Mouse (Mus musculus): ENCODE measurements around the gene Mchr1. TPM values are rescaled to one million over a fixed set of nuclear protein-coding genes. Genes with fewer than 3 reads are reported as not detected.
A peak's percentile ranks its signal among the peaks of the same experiment; 100 is the strongest.

The Mchr1 gene
- polyA plus RNA-seq, 1 experiment from 2014 or later = 0.09 TPM

DNA sequence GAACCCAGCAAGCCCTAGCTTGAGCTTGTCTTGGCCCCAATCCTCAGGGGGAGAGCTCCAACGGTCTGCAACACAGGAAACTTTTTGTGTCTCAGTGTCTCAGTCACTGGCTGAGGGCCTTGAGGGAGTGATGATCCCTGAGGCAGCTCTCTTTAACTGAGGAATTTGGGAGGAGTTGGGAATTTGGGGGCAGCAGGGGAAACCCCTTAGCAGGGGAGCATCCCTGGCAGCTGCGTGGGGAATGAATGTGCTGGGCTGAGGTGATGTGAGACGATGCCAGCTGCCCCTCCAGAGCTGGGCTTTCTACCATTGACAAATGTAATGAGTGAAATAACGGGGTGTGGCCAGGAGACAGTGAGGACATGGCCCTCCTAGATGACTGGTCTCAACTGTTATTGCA, 39.9 kb upstream of the Mchr1 start:
- no peak overlapping the region for H3K4me2 ChIP-seq (replicated peaks; ENCODE audit: low read depth, low read length)
- H3K36me3 ChIP-seq (ENCODE audit: control insufficient read depth, insufficient read depth, low read length) = no peaks in the 10 kb centered on the region
- H3K27ac ChIP-seq (ENCODE audit: low read depth, low read length) = no peak overlapping the region
- DNase-seq (ENCODE audit: low spot score) = no peak
- ATAC-seq (ENCODE audit: low FRiP score) = no peak
- peaks cover 4% of the 10 kb centered on the region; the same call in 1 of the 2 replicates for H3K4me1 ChIP-seq (replicated peaks; ENCODE audit: control insufficient read depth, insufficient read depth, low read length)
- 52% methylated on average over 4 of the region's 4 CpGs for WGBS
- no peaks in the 10 kb centered on the region for H3K27me3 ChIP-seq (ENCODE audit: control insufficient read depth, insufficient read depth, low read length)
- H3K9me3 ChIP-seq (ENCODE audit: control insufficient read depth, low read length) = no peaks in the 10 kb centered on the region
- H3K4me3 ChIP-seq (ENCODE audit: low read depth, low read length) = no peak overlapping the region
- no peak overlapping the region for H3K9ac ChIP-seq (ENCODE audit: low read depth, low read length)

DNA sequence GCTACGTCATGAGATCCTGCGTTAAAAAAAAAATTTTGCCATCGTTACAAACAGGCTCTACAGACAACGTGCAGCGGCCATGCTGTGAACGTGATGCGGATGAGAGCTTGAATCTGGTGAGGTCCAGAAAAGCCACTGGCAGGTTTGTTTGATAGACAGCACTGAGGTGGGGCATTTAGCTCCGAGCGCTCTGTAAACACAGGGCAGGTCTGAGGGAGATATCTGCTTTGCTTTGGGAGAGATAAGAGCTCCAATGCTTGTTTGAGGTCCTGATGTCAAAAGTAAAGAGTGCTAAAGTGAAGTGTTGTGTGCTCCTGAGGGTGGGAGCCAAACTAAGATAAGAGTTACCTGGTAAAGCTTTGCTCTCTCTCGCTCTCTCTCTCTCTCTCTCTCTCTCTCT, 38.1 kb upstream of the Mchr1 start:
- H3K36me3 ChIP-seq (ENCODE audit: control insufficient read depth, insufficient read depth, low read length) = no peaks in the 10 kb centered on the region
- ATAC-seq (ENCODE audit: low FRiP score) = no peak

DNA sequence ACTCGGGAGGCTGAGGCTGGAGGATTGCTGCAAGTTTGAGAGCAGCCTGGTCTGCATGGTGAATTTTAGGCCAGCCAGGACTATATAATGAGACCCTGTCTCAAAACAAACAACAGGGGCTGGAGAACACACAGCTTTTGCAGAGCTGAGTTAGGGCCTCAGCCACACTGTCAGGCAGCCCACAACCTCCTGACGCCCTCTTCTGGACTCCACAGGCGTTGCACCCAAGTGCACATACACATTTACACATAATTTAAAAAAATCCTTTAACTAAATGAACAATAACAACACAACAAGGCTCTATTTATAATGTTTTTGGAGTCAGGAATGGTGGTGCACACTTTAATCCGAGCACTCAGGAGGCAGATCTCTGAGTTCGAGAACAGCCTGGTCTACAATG, 36.9 kb upstream of the Mchr1 start:
- H3K36me3 ChIP-seq (ENCODE audit: control insufficient read depth, insufficient read depth, low read length) = no peaks in the 10 kb centered on the region
- no peak for DNase-seq (ENCODE audit: low spot score)
- H3K4me1 ChIP-seq (replicated peaks; ENCODE audit: control insufficient read depth, insufficient read depth, low read length) = no peaks in the 10 kb centered on the region
- no peak for ATAC-seq (ENCODE audit: low FRiP score)
- no peaks in the 10 kb centered on the region for H3K27me3 ChIP-seq (ENCODE audit: control insufficient read depth, insufficient read depth, low read length)
- H3K4me2 ChIP-seq (replicated peaks; ENCODE audit: low read depth, low read length) = no peak overlapping the region
- no peak overlapping the region for H3K9ac ChIP-seq (ENCODE audit: low read depth, low read length)
- no peak overlapping the region for H3K27ac ChIP-seq (ENCODE audit: low read depth, low read length)
- H3K9me3 ChIP-seq (ENCODE audit: control insufficient read depth, low read length) = no peaks in the 10 kb centered on the region
- H3K4me3 ChIP-seq (ENCODE audit: low read depth, low read length) = no peak overlapping the region
- WGBS = 95% methylated on average over 5 of the region's 5 CpGs

More for the DNA sequence above, 38.1 kb upstream of the Mchr1 start:
- Histone ChIP-seq H3K27ac (ENCODE audit: low read depth, low read length) (no peak overlapping the region), H3K4me3 (ENCODE audit: low read depth, low read length) (no peak overlapping the region), H3K4me2 (replicated peaks; ENCODE audit: low read depth, low read length) (no peak overlapping the region), H3K4me1 (replicated peaks; ENCODE audit: control insufficient read depth, insufficient read depth, low read length) (no peaks in the 10 kb centered on the region), H3K27me3 (ENCODE audit: control insufficient read depth, insufficient read depth, low read length) (no peaks in the 10 kb centered on the region), H3K9me3 (ENCODE audit: control insufficient read depth, low read length) (no peaks in the 10 kb centered on the region), H3K9ac (ENCODE audit: low read depth, low read length) (no peak overlapping the region)
- WGBS = 90% methylated on average over 10 of the region's 10 CpGs
- DNase-seq (ENCODE audit: low spot score) = no peak

DNA sequence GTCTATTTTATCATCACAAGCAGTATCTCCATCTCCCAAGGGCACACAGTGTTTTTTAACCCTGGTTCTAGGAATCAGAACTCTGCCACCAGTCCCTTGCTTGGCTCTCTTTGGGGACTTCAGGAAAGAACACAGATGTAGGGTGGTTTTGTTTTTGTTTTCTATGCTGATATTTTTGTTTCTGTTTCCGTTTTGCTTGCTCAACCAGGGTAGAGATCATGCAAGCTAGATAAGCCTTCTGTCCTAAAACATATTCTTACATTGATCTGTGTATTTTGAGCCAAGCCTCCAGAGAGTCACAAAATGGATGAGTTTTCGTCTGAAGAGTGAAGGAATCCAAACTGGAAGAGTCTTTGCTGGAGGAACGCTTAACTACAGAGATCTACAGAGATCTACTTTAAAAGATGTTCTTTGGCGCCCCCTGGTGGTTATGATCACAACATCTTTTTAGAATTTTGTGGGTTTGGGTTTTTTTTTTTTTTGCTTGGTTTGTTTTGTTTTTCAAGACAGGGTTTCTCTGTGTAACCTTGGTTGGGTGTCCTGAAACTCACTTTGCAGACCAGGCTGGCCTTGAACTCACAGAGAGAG, 35.8 kb upstream of the Mchr1 start:
- ATAC-seq (ENCODE audit: low FRiP score) = no peak
- Histone ChIP-seq H3K4me2 (replicated peaks; ENCODE audit: low read depth, low read length) (no peak overlapping the region), H3K27ac (ENCODE audit: low read depth, low read length) (no peak overlapping the region), H3K9ac (ENCODE audit: low read depth, low read length) (no peak overlapping the region), H3K4me3 (ENCODE audit: low read depth, low read length) (no peak overlapping the region), H3K27me3 (ENCODE audit: control insufficient read depth, insufficient read depth, low read length) (no peaks in the 10 kb centered on the region), H3K36me3 (ENCODE audit: control insufficient read depth, insufficient read depth, low read length) (no peaks in the 10 kb centered on the region), H3K9me3 (ENCODE audit: control insufficient read depth, low read length) (no peaks in the 10 kb centered on the region), H3K4me1 (replicated peaks; ENCODE audit: control insufficient read depth, insufficient read depth, low read length) (no peaks in the 10 kb centered on the region)
- WGBS = 25% methylated on average over 4 of the region's 4 CpGs
- peak; percentile 90 for DNase-seq (ENCODE audit: low spot score)

DNA sequence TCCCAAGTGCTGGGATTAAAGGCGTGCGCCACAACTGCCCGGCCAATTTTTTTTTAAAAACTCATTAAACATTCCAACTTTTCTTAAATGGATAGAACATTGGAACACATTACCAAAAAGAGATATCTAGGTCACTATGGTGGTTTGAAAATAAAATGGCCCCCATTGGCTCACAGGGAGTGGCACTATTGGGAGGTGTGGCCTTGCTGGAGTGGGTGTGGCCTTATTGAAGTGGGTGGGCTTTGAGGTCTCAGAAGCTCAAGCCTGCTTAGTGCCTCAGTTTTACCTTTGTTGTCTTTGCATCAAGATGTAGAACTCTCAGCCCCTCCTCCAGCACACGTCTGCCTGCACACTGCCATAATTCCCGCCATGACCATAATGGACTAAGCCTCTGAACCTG, 32.8 kb upstream of the Mchr1 start:
- WGBS = 97% methylated on average over 5 of the region's 5 CpGs
- Histone ChIP-seq H3K36me3 (ENCODE audit: control insufficient read depth, insufficient read depth, low read length) (no peaks in the 10 kb centered on the region), H3K4me1 (replicated peaks; ENCODE audit: control insufficient read depth, insufficient read depth, low read length) (no peaks in the 10 kb centered on the region), H3K9me3 (ENCODE audit: control insufficient read depth, low read length) (no peaks in the 10 kb centered on the region), H3K27me3 (ENCODE audit: control insufficient read depth, insufficient read depth, low read length) (no peaks in the 10 kb centered on the region), H3K4me3 (ENCODE audit: low read depth, low read length) (no peak overlapping the region), H3K9ac (ENCODE audit: low read depth, low read length) (no peak overlapping the region), H3K27ac (ENCODE audit: low read depth, low read length) (no peak overlapping the region), H3K4me2 (replicated peaks; ENCODE audit: low read depth, low read length) (no peak overlapping the region)
- no peak for DNase-seq (ENCODE audit: low spot score)
- ATAC-seq (ENCODE audit: low FRiP score) = no peak

DNA sequence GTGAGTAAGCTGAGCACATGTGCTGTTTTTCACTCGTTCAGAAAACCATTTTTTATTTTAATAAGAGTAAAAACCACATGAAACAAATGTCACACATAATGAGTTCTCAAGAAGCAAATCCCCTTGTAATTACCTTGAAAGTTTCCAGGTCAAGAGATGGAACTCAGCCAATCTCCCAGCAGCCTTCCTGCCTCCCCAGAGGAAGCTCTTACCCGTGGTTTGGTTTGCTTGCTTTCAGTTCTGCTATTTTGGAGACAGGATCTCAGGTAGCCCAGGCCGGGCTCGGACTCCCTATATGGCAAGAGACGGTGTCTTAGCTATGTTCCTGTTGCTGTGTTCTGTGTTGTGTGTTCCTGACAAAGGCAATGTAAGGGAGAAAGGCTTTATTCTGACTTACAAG, 24.8 kb upstream of the Mchr1 start:
- no peak overlapping the region for H3K4me2 ChIP-seq (replicated peaks; ENCODE audit: low read depth, low read length)
- no peak overlapping the region for H3K4me3 ChIP-seq (ENCODE audit: low read depth, low read length)
- no peak overlapping the region for H3K9ac ChIP-seq (ENCODE audit: low read depth, low read length)
- WGBS = 79% methylated on average over 5 of the region's 5 CpGs
- ATAC-seq (ENCODE audit: low FRiP score) (no peak), DNase-seq (ENCODE audit: low spot score) (no peak)
- no peaks in the 10 kb centered on the region for H3K27me3 ChIP-seq (ENCODE audit: control insufficient read depth, insufficient read depth, low read length)
- H3K36me3 ChIP-seq (ENCODE audit: control insufficient read depth, insufficient read depth, low read length) = no peaks in the 10 kb centered on the region
- H3K4me1 ChIP-seq (replicated peaks; ENCODE audit: control insufficient read depth, insufficient read depth, low read length) = no peaks in the 10 kb centered on the region
- H3K27ac ChIP-seq (ENCODE audit: low read depth, low read length) = no peak overlapping the region
- H3K9me3 ChIP-seq (ENCODE audit: control insufficient read depth, low read length) = no peaks in the 10 kb centered on the region

DNA sequence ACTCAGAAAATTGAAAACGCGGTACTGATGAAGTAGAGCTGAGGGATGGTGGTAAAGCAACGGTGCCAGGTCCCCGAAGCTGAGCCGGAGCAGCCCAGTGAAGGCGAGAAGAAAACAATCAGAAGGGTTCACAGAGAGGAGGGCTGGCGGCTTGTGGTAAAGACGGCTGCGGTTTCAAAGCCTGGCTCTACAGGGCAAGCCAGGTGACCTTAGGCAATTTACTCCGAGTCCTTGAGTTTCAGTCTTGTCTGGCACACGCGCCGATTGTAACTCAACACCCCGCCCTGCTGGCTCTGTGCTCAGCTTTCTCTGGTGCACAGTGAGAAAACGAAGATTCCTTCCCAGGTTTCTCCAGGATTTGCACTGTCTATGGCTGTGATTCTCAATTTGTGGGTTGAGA, 22.3 kb upstream of the Mchr1 start:
- Histone ChIP-seq H3K4me2 (replicated peaks; ENCODE audit: low read depth, low read length) (no peak overlapping the region), H3K4me3 (ENCODE audit: low read depth, low read length) (no peak overlapping the region), H3K36me3 (ENCODE audit: control insufficient read depth, insufficient read depth, low read length) (no peaks in the 10 kb centered on the region), H3K9ac (ENCODE audit: low read depth, low read length) (no peak overlapping the region), H3K27me3 (ENCODE audit: control insufficient read depth, insufficient read depth, low read length) (no peaks in the 10 kb centered on the region), H3K4me1 (replicated peaks; ENCODE audit: control insufficient read depth, insufficient read depth, low read length) (no peaks in the 10 kb centered on the region), H3K27ac (ENCODE audit: low read depth, low read length) (no peak overlapping the region), H3K9me3 (ENCODE audit: control insufficient read depth, low read length) (no peaks in the 10 kb centered on the region)
- ATAC-seq (ENCODE audit: low FRiP score) (no peak), DNase-seq (ENCODE audit: low spot score) (no peak)
- 66% methylated on average over 15 of the region's 15 CpGs for WGBS

DNA sequence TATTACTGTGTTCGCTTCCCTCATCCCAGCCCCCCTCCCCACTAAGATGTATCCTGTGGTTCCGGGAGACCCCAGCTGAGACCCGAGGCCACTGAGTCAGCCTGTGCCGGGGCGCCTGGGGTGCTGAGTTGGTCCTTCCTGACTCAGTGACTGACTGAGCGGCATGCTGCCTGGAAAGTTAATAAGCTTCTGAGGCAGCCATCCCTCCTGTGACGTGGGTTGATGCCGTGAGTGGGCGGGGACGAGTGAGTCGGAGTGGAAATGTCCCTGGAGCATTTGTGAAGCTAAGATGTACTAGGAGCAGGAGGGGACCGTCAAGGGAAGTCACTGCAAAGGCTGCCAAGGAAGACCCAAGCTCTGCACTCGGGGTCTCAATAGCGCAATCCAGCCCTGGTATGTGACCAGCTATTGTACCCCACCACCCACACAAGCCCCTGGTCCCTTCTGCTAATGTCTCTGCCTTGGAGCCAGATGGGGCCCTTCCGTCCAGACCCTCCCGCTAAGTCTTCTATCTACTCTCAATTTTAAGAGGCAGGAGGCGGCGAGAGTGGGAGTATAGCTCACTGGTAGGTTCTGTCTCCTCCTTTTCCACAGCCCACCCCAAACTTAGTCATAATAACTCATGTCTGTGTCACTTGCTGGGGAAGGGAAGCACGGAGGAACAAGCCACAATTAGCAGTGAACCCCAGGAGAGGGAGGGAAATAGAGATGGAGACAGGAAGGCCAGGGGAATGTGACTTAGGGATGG, 18.2 kb upstream of the Mchr1 start:
- Histone ChIP-seq H3K27ac (ENCODE audit: low read depth, low read length) (no peak overlapping the region), H3K4me1 (replicated peaks; ENCODE audit: control insufficient read depth, insufficient read depth, low read length) (no peaks in the 10 kb centered on the region), H3K36me3 (ENCODE audit: control insufficient read depth, insufficient read depth, low read length) (no peaks in the 10 kb centered on the region), H3K4me3 (ENCODE audit: low read depth, low read length) (no peak overlapping the region), H3K9me3 (ENCODE audit: control insufficient read depth, low read length) (no peaks in the 10 kb centered on the region), H3K4me2 (replicated peaks; ENCODE audit: low read depth, low read length) (no peak overlapping the region), H3K27me3 (ENCODE audit: control insufficient read depth, insufficient read depth, low read length) (no peaks in the 10 kb centered on the region), H3K9ac (ENCODE audit: low read depth, low read length) (no peak overlapping the region)
- no peak for DNase-seq (ENCODE audit: low spot score)
- WGBS = 85% methylated on average over 19 of the region's 19 CpGs
- ATAC-seq (ENCODE audit: low FRiP score) = no peak

DNA sequence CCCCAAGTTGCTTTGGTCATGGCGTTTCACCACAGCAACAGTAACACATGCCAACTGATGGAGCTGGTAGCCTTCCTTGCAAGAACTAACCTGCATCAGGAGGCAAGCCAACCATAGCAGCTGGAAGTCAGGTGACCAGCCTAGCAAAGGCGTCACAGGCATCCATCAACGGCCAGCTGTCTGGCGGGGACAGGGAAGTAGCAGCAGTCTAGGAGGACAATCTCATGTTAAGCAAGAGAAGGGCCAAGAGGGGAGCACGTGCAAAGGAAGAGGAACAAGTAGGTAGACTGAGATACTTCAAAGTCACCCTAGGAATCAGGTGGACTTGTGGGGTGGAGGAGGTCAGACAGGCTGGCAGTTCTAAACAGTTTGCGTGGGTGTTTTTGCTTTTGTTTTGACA, 16.2 kb upstream of the Mchr1 start:
- ATAC-seq (ENCODE audit: low FRiP score) (no peak), DNase-seq (ENCODE audit: low spot score) (no peak)
- Histone ChIP-seq H3K9me3 (ENCODE audit: control insufficient read depth, low read length) (no peaks in the 10 kb centered on the region), H3K4me2 (replicated peaks; ENCODE audit: low read depth, low read length) (no peak overlapping the region), H3K4me3 (ENCODE audit: low read depth, low read length) (no peak overlapping the region), H3K9ac (ENCODE audit: low read depth, low read length) (no peak overlapping the region), H3K36me3 (ENCODE audit: control insufficient read depth, insufficient read depth, low read length) (no peaks in the 10 kb centered on the region), H3K4me1 (replicated peaks; ENCODE audit: control insufficient read depth, insufficient read depth, low read length) (no peaks in the 10 kb centered on the region), H3K27me3 (ENCODE audit: control insufficient read depth, insufficient read depth, low read length) (no peaks in the 10 kb centered on the region), H3K27ac (ENCODE audit: low read depth, low read length) (no peak overlapping the region)
- WGBS = 84% methylated on average over 6 of the region's 6 CpGs
